Mouse (Mus musculus): ENCODE measurements around the gene Fstl4. TPM values are rescaled to one million over a fixed set of nuclear protein-coding genes. Genes with fewer than 3 reads are reported as not detected.

Fstl4 gene
- total and polyA plus RNA-seq, 3 experiments: not detected

- no peak for DNase-seq (ENCODE audit: low read depth, low spot score)
- H3K4me1 ChIP-seq (ENCODE audit: control insufficient read depth in 1 of 2, insufficient read depth in 2 of 2, low read length in 2 of 2): no peaks in the 10 kb centered on the region
- TF ChIP-seq ZC3H11A (IDR thresholded peaks at IDR 0.05; ENCODE audit: low read depth, low read length): no peak
- no peak for TF ChIP-seq MEF2A (IDR thresholded peaks at IDR 0.05; ENCODE audit: extremely low read depth, insufficient replicate concordance, low read depth, low read length, poor library complexity, severe bottlenecking)
- H3K36me3 ChIP-seq (ENCODE audit: control insufficient read depth in 1 of 2, insufficient read depth in 2 of 2, low read length in 2 of 2): no peaks in the 10 kb centered on the region
- no peaks in the 10 kb centered on the region for H3K9me3 ChIP-seq (replicated peaks; ENCODE audit: insufficient read depth, low read length)
- H3K79me2 ChIP-seq (ENCODE audit: control insufficient read depth, insufficient read depth, low read length, poor library complexity): no peaks in the 10 kb centered on the region
- no peak overlapping the region for H3K4me3 ChIP-seq (ENCODE audit: control insufficient read depth in 1 of 2, insufficient read depth in 1 of 2, low read depth in 2 of 2, low read length in 2 of 2)
- H3K27me3 ChIP-seq (ENCODE audit: control insufficient read depth in 1 of 2, insufficient read depth in 2 of 2, low read length in 2 of 2): no peaks in the 10 kb centered on the region
- H3K27ac ChIP-seq (ENCODE audit: control insufficient read depth, low read depth, low read length): no peak overlapping the region
- H3K9ac ChIP-seq (ENCODE audit: control insufficient read depth, low read depth, low read length, poor library complexity, severe bottlenecking): no peak overlapping the region
Measured at GRCm38 (mm10) chr11:52996434-52997093, 232.1 kb downstream of the Fstl4 start.

- no peak for DNase-seq (ENCODE audit: low read depth, low spot score)
- Histone ChIP-seq H3K4me1 (ENCODE audit: control insufficient read depth in 1 of 2, insufficient read depth in 2 of 2, low read length in 2 of 2) (no peaks in the 10 kb centered on the region), H3K36me3 (ENCODE audit: control insufficient read depth in 1 of 2, insufficient read depth in 2 of 2, low read length in 2 of 2) (no peaks in the 10 kb centered on the region), H3K79me2 (ENCODE audit: control insufficient read depth, insufficient read depth, low read length, poor library complexity) (no peaks in the 10 kb centered on the region), H3K9ac (ENCODE audit: control insufficient read depth, low read depth, low read length, poor library complexity, severe bottlenecking) (no peak overlapping the region), H3K4me3 (ENCODE audit: control insufficient read depth in 1 of 2, insufficient read depth in 1 of 2, low read depth in 2 of 2, low read length in 2 of 2) (no peak overlapping the region), H3K27me3 (ENCODE audit: control insufficient read depth in 1 of 2, insufficient read depth in 2 of 2, low read length in 2 of 2) (no peaks in the 10 kb centered on the region), H3K9me3 (replicated peaks; ENCODE audit: insufficient read depth, low read length) (no peaks in the 10 kb centered on the region), H3K27ac (ENCODE audit: control insufficient read depth, low read depth, low read length) (no peak overlapping the region)
- TF ChIP-seq CHD1 (IDR thresholded peaks at IDR 0.05; ENCODE audit: low read depth, low read length) (no peak), E2F4 (IDR thresholded peaks at IDR 0.05; ENCODE audit: borderline replicate concordance, low read depth, low read length) (no peak), SIN3A (IDR thresholded peaks at IDR 0.05; ENCODE audit: low read length) (no peak), TBP (IDR thresholded peaks at IDR 0.05; ENCODE audit: low read depth, low read length) (no peak), EP300 (IDR thresholded peaks at IDR 0.05; ENCODE audit: low read depth in 1 of 2, low read length in 2 of 2) (no peak), ZMIZ1 (IDR thresholded peaks at IDR 0.05; ENCODE audit: low read depth, low read length) (no peak), ELF1 (IDR thresholded peaks at IDR 0.05; ENCODE audit: low read depth, low read length) (no peak)
Measured at GRCm38 (mm10) chr11:52997421-52997820, 233.0 kb downstream of the Fstl4 start.

GRCm38 (mm10) chr11:53000226-53000625, 235.8 kb downstream of the Fstl4 start:
- no peaks in the 10 kb centered on the region for H3K36me3 ChIP-seq (ENCODE audit: control insufficient read depth in 1 of 2, insufficient read depth in 2 of 2, low read length in 2 of 2)
- H3K9ac ChIP-seq (ENCODE audit: control insufficient read depth, low read depth, low read length, poor library complexity, severe bottlenecking): no peak overlapping the region
- no peaks in the 10 kb centered on the region for H3K79me2 ChIP-seq (ENCODE audit: control insufficient read depth, insufficient read depth, low read length, poor library complexity)
- H3K4me1 ChIP-seq (ENCODE audit: control insufficient read depth in 1 of 2, insufficient read depth in 2 of 2, low read length in 2 of 2): no peaks in the 10 kb centered on the region
- no peak overlapping the region for H3K27ac ChIP-seq (ENCODE audit: control insufficient read depth, low read depth, low read length)
- no peaks in the 10 kb centered on the region for H3K9me3 ChIP-seq (replicated peaks; ENCODE audit: insufficient read depth, low read length)
- no peak overlapping the region for H3K4me3 ChIP-seq (ENCODE audit: control insufficient read depth in 1 of 2, insufficient read depth in 1 of 2, low read depth in 2 of 2, low read length in 2 of 2)
- H3K27me3 ChIP-seq (ENCODE audit: control insufficient read depth in 1 of 2, insufficient read depth in 2 of 2, low read length in 2 of 2): no peaks in the 10 kb centered on the region
- TF ChIP-seq USF2 (IDR thresholded peaks at IDR 0.05; ENCODE audit: borderline replicate concordance in 1 of 2, insufficient read depth in 1 of 2, low read depth in 1 of 2, low read length in 2 of 2) (no peak), POLR2AphosphoS5 (IDR thresholded peaks at IDR 0.05; ENCODE audit: borderline replicate concordance, low read depth, low read length) (no peak), CHD1 (IDR thresholded peaks at IDR 0.05; ENCODE audit: low read depth, low read length) (no peak), MXI1 (IDR thresholded peaks at IDR 0.05; ENCODE audit: low read depth, low read length) (no peak), GABPA (IDR thresholded peaks at IDR 0.05; ENCODE audit: low read depth, low read length) (no peak), NRF1 (IDR thresholded peaks at IDR 0.05; ENCODE audit: insufficient read depth, low read depth, low read length, poor library complexity, severe bottlenecking) (no peak), MEF2A (IDR thresholded peaks at IDR 0.05; ENCODE audit: extremely low read depth, insufficient replicate concordance, low read depth, low read length, poor library complexity, severe bottlenecking) (no peak), CTCF (IDR thresholded peaks at IDR 0.05 in 2 of 3, conservative IDR thresholded peaks at IDR 0.05 in 1 of 3; ENCODE audit: control insufficient read depth in 1 of 3, insufficient read depth in 1 of 3, low read depth in 2 of 3, low read length in 3 of 3, poor library complexity in 1 of 3, severe bottlenecking in 1 of 3) (no peak), SIN3A (IDR thresholded peaks at IDR 0.05; ENCODE audit: low read length) (no peak), ZMIZ1 (IDR thresholded peaks at IDR 0.05; ENCODE audit: low read depth, low read length) (no peak), ZKSCAN1 (IDR thresholded peaks at IDR 0.05; ENCODE audit: low read depth, low read length) (no peak), MYB (IDR thresholded peaks at IDR 0.05; ENCODE audit: low read depth, low read length) (no peak), UBTF (IDR thresholded peaks at IDR 0.05; ENCODE audit: borderline replicate concordance, insufficient read depth, low read depth, low read length) (no peak), CHD2 (IDR thresholded peaks at IDR 0.05; ENCODE audit: low read length) (no peak), TAL1 (IDR thresholded peaks at IDR 0.05; ENCODE audit: low read length) (no peak)
- DNase-seq (ENCODE audit: low read depth, low spot score): no peak

Measured in MEL (cell line).